Comparison of ENCODE assay signal across 9 mouse cellular contexts in the genomic region with DNA sequence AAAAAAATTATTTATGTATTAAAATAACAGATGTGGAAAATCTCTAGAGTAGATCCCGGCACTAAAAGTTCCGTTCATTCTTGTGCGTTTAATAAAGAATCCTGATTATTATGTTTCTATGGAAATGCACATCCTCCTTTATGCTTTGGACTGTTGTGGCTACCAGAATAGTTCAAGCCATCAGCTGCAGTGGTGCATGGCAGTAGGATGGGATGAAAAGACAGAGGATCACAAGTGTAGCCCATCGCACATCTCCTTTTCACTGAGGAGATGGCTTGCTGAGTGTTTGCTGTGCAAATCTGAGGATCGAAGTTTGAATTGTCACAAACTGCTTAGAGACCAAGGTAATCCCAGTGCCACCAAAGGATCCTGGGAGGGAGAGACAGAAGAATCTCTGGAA.
"Had no signal": no experiment of that assay in that cellular context is flagged by ENCODE, and none has a peak within 500 bp of the region (broad histone marks: within the 10 kb centered on the region; RNA-seq: fewer than 3 reads in every experiment).

No protein-coding gene starts in this region.

- DNase-seq: kidney, adult 11 months; lung, postnatal 14 days; right cerebral cortex, adult 18-20 months; right cerebral cortex, postnatal 25 days; thymus, adult 18-20 months; thymus, postnatal 14 days had no signal

- H3K9me3 ChIP-seq: limb, embryonic 15.5 days; liver, embryonic 12.5 days; midbrain, embryonic 13.5 days had no signal

- H3K4me1 ChIP-seq: limb, embryonic 15.5 days; midbrain, embryonic 13.5 days had no signal

- H3K27me3 ChIP-seq: limb, embryonic 15.5 days; liver, embryonic 12.5 days; midbrain, embryonic 13.5 days had no signal

- H3K9ac ChIP-seq: limb, embryonic 15.5 days; liver, embryonic 12.5 days; midbrain, embryonic 13.5 days had no signal

- H3K27ac ChIP-seq: limb, embryonic 15.5 days; liver, embryonic 12.5 days; midbrain, embryonic 13.5 days had no signal

- H3K4me2 ChIP-seq: limb, embryonic 15.5 days; liver, embryonic 12.5 days; midbrain, embryonic 13.5 days had no signal

- H3K36me3 ChIP-seq: limb, embryonic 15.5 days; liver, embryonic 12.5 days; midbrain, embryonic 13.5 days had no signal

- H3K4me3 ChIP-seq: limb, embryonic 15.5 days; liver, embryonic 12.5 days; midbrain, embryonic 13.5 days had no signal

- ATAC-seq: liver, embryonic 12.5 days; midbrain, embryonic 13.5 days had no signal
